Mouse (Mus musculus): ENCODE results near the gene C130032M10Rik. TPM values are rescaled to one million over a fixed set of nuclear protein-coding genes. Genes with fewer than 3 reads are reported as not detected.
"Not testable (repeated sequence)": the region's sequence is repeated elsewhere in the genome, so short reads cannot be mapped to it uniquely, and the experiment has no call there.

Gene C130032M10Rik
- polyA plus RNA-seq, 2 experiments: 1.9 to 3.4 TPM

- H3K27ac ChIP-seq (replicated peaks; ENCODE audit: low read depth, low read length): no peak overlapping the region
Observed at GRCm38 (mm10) chr9:114517924-114518497, 2.5 kb downstream of the C130032M10Rik start.

DNA sequence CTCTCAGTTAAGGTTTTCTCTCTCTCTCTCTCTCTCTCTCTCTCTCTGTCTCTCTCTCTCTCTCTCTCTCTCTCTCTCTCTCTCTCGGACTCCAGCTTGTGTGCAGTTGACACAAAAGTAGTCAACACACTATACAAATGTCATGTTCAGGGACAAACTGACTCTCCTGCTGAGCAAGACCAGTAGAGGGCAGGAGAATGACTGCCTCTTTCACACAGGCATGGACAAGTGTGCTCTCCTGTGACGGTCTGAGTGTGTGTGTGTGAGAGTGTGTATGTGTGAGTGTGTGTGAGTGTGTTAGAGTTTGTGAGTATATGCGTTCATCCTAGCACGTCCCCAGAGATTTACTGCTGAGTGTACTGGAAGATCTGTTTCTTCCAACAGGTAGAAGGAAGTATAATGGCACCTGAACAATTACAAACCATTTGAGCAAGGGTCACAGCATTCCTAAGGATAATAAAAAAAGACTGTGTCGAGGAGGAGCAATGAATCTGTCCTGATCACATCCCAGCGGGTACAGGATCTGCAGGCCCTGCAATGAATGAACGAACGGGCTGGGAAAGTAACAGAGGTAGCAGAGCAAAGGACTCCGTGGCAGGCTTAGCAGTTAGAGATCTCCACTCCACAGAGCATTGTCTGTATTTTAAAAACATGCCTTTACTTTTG lies 3.4 kb downstream of the C130032M10Rik start:
- ATAC-seq (ENCODE audit: low FRiP score, low read depth) (no peak), DNase-seq (ENCODE audit: low spot score) (no peak)
- Histone ChIP-seq H3K9me3 (ENCODE audit: control insufficient read depth, low read length) (peaks cover under 1% of the 10 kb centered on the region; the same call in 1 of the 2 replicates), H3K27ac (replicated peaks; ENCODE audit: low read depth, low read length) (no peak overlapping the region), H3K4me3 (replicated peaks; ENCODE audit: low read length) (no peak overlapping the region), H3K36me3 (ENCODE audit: control insufficient read depth, insufficient read depth, low read length) (peaks cover under 1% of the 10 kb centered on the region; the same call in 1 of the 2 replicates), H3K4me1 (ENCODE audit: control insufficient read depth, insufficient read depth, low read length) (no peaks in the 10 kb centered on the region), H3K9ac (ENCODE audit: low read depth, low read length, severe bottlenecking) (no peak overlapping the region), H3K4me2 (replicated peaks; ENCODE audit: low read depth, low read length, severe bottlenecking) (no peak overlapping the region), H3K27me3 (ENCODE audit: control insufficient read depth, insufficient read depth, low read length) (no peaks in the 10 kb centered on the region)
- TF ChIP-seq POLR2A (IDR thresholded peaks at IDR 0.05; ENCODE audit: borderline replicate concordance, extremely low read depth, insufficient read depth, insufficient read length): no peak
- 62% methylated on average over 9 of the region's 9 CpGs for WGBS

More at GRCm38 (mm10) chr9:114517924-114518497, 2.5 kb downstream of the C130032M10Rik start:
- H3K4me3 ChIP-seq (replicated peaks; ENCODE audit: low read length): no peak overlapping the region
- 79% methylated on average over 13 of the region's 13 CpGs for WGBS
- no peak for DNase-seq (ENCODE audit: low spot score)
- H3K27me3 ChIP-seq (ENCODE audit: control insufficient read depth, insufficient read depth, low read length): no peaks in the 10 kb centered on the region
- H3K9me3 ChIP-seq (ENCODE audit: control insufficient read depth, low read length): peaks cover 10% of the 10 kb centered on the region
- TF ChIP-seq POLR2A (IDR thresholded peaks at IDR 0.05; ENCODE audit: borderline replicate concordance, extremely low read depth, insufficient read depth, insufficient read length): no peak
- no peaks in the 10 kb centered on the region for H3K4me1 ChIP-seq (ENCODE audit: control insufficient read depth, insufficient read depth, low read length)
- no peak overlapping the region for H3K9ac ChIP-seq (ENCODE audit: low read depth, low read length, severe bottlenecking)
- no peak overlapping the region for H3K4me2 ChIP-seq (replicated peaks; ENCODE audit: low read depth, low read length, severe bottlenecking)
- no peak for ATAC-seq (ENCODE audit: low FRiP score, low read depth)
- peaks cover 10% of the 10 kb centered on the region for H3K36me3 ChIP-seq (ENCODE audit: control insufficient read depth, insufficient read depth, low read length)

GRCm38 (mm10) chr9:114520529-114520928 lies 5.0 kb downstream of the C130032M10Rik start:
- H3K9me3 ChIP-seq (ENCODE audit: control insufficient read depth, low read length); H3K4me2 ChIP-seq (replicated peaks; ENCODE audit: low read depth, low read length, severe bottlenecking); H3K27me3 ChIP-seq (ENCODE audit: control insufficient read depth, insufficient read depth, low read length); H3K4me1 ChIP-seq (ENCODE audit: control insufficient read depth, insufficient read depth, low read length); ATAC-seq (ENCODE audit: low FRiP score, low read depth); H3K4me3 ChIP-seq (replicated peaks; ENCODE audit: low read length); H3K36me3 ChIP-seq (ENCODE audit: control insufficient read depth, insufficient read depth, low read length); H3K9ac ChIP-seq (ENCODE audit: low read depth, low read length, severe bottlenecking); H3K27ac ChIP-seq (replicated peaks; ENCODE audit: low read depth, low read length); DNase-seq (ENCODE audit: low spot score): not testable (repeated sequence)
- WGBS: 73% methylated on average over 4 of the region's 4 CpGs

DNA sequence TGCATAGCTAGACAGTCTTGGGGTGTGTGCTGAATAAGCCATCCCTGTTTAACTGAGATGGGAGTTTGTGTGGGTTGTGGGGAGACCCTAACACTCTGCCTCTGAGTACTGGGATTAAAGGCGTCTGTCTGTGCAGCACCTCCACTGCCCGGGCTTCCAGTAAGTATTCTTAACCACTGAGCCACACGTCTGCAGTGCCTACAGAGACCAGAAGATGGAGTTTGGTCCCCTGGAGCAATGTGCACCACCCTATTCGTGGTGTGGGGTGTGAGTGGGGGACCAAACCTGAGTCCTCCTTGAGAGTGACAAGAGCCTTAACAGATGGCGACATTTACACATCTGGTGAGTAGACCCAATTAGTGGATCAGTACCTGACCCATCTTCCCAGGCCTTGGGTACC lies 6.5 kb downstream of the C130032M10Rik start:
- WGBS: 59% methylated on average over 5 of the region's 5 CpGs
- Histone ChIP-seq H3K4me2 (replicated peaks; ENCODE audit: low read depth, low read length, severe bottlenecking) (no peak overlapping the region), H3K36me3 (ENCODE audit: control insufficient read depth, insufficient read depth, low read length) (no peaks in the 10 kb centered on the region)

GRCm38 (mm10) chr9:114522501-114522900 lies 7.0 kb downstream of the C130032M10Rik start:
- peaks cover 17% of the 10 kb centered on the region for H3K4me1 ChIP-seq (ENCODE audit: control insufficient read depth, insufficient read depth, low read length)
- no peak overlapping the region for H3K4me2 ChIP-seq (replicated peaks; ENCODE audit: low read depth, low read length, severe bottlenecking)
- whole genome bisulfite sequencing: 87% methylated on average over 9 of the region's 9 CpGs
- ATAC-seq (ENCODE audit: low FRiP score, low read depth): no peak
- H3K27me3 ChIP-seq (ENCODE audit: control insufficient read depth, insufficient read depth, low read length): no peaks in the 10 kb centered on the region
- no peaks in the 10 kb centered on the region for H3K9me3 ChIP-seq (ENCODE audit: control insufficient read depth, low read length)
- H3K36me3 ChIP-seq (ENCODE audit: control insufficient read depth, insufficient read depth, low read length): no peaks in the 10 kb centered on the region
- no peak for DNase-seq (ENCODE audit: low spot score)
- no peak for TF ChIP-seq POLR2A (IDR thresholded peaks at IDR 0.05; ENCODE audit: borderline replicate concordance, extremely low read depth, insufficient read depth, insufficient read length)
- H3K4me3 ChIP-seq (replicated peaks; ENCODE audit: low read length): no peak overlapping the region
- H3K9ac ChIP-seq (ENCODE audit: low read depth, low read length, severe bottlenecking): no peak overlapping the region
- no peak overlapping the region for H3K27ac ChIP-seq (replicated peaks; ENCODE audit: low read depth, low read length)

More for the DNA sequence above, 6.5 kb downstream of the C130032M10Rik start:
- DNase-seq (ENCODE audit: low spot score) (no peak), ATAC-seq (ENCODE audit: low FRiP score, low read depth) (no peak)
- TF ChIP-seq POLR2A (IDR thresholded peaks at IDR 0.05; ENCODE audit: borderline replicate concordance, extremely low read depth, insufficient read depth, insufficient read length): no peak
- no peaks in the 10 kb centered on the region for H3K9me3 ChIP-seq (ENCODE audit: control insufficient read depth, low read length)
- no peaks in the 10 kb centered on the region for H3K27me3 ChIP-seq (ENCODE audit: control insufficient read depth, insufficient read depth, low read length)
- H3K27ac ChIP-seq (replicated peaks; ENCODE audit: low read depth, low read length): no peak overlapping the region
- H3K4me1 ChIP-seq (ENCODE audit: control insufficient read depth, insufficient read depth, low read length): peaks cover 14% of the 10 kb centered on the region
- no peak overlapping the region for H3K4me3 ChIP-seq (replicated peaks; ENCODE audit: low read length)
- H3K9ac ChIP-seq (ENCODE audit: low read depth, low read length, severe bottlenecking): no peak overlapping the region
